Mouse (Mus musculus): ENCODE data around the gene Mnat1.
"Not testable (repeated sequence)": the region's sequence is repeated elsewhere in the genome, so short reads cannot be mapped to it uniquely, and the experiment has no call there.

Mnat1 gene

DNA sequence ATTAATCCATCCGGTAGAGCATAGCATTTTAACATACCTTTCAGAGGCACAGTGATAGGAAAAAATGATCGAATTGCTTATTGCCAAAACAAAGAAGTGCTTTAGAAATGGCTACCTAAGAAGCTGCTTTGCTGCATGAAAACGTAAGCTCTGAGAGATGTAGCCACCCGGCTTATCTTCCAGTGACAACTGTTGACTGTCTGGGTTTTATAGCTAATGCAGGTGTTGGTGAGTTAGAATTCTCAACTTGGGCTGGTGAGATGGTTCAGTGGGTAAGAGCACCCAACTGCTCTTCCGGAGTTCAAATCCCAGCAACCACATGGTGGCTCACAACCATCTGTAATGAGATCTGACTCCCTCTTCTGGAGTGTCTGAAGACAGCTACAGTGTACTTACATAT lies 27.5 kb downstream of the Mnat1 start:
- DNase-seq: not testable (repeated sequence)

DNA sequence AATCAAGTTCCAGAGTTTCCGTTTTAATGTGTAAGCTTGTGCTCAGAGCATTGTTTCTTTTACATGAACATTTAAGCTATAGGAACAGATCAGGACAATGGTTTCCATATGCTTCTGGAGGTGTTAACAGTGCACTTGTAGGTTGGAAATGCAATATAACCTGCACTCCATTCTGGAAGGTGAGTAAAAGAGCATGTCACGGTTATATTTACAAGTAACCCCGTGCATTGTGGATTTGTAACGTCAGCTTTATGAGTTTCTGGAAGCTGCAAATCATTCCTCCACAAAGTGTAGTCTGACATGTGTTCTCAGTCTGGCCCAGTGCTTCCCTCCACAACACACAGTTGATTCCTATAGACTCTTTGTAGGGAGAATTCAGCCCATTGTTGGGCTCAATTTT lies 30.6 kb downstream of the Mnat1 start:
- no peak for DNase-seq

DNA sequence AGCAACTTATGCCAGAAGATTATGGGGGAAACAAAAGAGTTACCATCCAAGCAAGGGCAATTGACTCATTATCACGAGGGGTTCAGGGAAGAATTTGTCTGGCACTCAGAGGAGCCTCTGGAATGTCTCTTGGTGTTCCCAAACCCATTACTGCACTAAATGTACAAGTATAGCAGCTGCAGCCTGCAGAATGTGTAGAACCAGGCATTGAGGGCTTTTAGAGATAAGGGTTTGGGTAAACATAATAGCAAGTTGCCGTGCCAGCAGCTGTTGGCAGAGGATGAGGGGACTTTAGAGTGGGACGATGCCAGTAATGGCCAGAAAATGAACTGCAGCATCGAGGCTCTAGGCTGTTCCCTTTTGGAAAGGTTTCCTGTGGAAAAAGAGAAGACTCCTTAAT lies 36.8 kb downstream of the Mnat1 start:
- no peak for DNase-seq

DNA sequence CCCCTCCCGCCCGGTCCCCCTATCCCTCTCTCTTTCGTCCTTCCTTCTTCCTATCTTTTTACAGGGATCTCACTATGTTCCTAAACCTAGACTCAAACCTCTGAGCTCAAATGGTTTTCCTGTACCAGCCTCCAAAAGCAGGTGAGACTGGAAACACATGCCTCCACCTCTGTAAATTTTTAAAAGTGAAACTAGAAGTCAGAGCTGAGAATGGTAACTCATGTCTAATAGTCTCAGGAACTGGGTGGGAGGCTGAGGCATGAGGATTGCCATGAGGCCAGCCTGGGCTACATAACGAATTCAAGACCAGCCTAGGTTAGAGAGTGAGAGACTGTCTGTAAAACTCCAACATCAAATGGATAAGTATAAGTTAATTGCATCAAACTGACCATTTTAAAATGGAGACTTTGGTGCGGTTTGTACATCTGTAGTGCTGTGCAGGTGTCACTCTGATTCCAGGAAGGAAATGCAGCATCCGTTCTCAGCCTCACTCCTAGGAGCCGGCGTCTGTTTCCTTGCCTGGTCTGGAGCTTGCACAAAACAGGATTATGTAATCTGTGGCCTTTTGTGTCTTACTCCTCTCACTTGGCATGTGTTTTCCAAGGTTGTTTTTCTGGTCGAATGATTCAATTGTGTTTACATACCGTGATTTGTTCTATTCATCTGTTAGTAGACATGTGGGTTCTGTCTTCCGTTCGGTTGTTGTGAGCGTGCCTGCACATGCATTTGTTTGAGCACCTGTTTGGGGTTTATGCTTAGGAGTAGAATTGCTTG lies 39.1 kb downstream of the Mnat1 start:
- no peak for DNase-seq

DNA sequence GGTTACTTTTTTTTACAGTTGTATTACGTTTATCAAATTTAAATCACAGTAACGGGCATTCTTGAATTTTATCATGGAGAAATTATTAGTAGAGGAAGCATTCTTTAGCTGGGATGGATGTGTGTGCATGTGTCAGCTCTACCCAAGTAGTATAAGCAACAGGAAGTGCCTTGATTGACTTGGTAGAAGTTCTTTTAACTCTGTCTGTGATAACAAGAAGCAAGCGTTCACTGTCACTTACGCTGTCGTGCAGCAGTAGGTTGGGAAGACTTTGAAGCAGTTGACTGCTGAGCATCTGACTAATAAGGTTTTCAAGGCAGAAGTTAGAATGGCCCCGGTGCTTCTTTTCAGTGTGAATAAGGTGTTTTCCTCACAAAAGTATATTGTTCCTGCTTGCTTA lies 47.3 kb downstream of the Mnat1 start:
- DNase-seq: no peak

DNA sequence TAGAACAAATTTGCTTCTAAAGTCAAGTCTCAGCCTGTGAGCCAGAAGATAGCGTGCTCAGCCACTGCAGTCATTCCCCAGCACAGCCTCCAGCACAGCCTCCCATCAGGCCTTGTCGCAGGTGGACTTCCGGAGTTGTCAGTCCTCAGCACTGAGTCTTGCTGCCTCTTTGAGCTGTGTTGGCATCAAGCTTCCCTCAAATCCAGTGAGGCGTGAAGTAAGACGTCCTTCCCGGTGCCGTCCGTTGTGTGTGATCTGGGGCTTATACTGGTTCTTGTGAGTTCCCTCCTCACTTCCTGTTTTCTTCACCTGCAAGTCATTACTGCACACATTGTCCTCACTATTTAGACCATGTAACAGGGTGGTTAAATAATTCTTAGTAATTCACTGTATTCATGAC lies 60.4 kb downstream of the Mnat1 start:
- no peak for DNase-seq

DNA sequence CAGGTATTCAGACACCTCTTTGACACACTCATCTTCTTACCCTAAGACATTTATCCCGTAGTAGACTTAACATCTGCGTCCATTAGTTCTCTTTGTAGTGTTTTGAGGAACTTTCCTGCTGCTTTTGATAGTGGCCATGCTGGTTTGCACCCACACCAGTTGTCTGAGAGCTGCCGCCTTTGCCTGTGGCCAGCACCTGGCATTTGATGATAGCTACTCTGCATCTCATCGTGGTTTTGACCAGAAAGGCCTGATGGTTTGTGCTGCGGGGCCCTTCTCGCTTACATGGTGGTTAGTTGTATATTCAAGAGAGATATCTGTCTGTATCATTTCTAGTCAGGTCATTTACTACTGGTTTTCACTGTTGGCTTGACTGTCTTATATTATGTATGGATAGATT lies 73.8 kb downstream of the Mnat1 start:
- DNase-seq: no peak

DNA sequence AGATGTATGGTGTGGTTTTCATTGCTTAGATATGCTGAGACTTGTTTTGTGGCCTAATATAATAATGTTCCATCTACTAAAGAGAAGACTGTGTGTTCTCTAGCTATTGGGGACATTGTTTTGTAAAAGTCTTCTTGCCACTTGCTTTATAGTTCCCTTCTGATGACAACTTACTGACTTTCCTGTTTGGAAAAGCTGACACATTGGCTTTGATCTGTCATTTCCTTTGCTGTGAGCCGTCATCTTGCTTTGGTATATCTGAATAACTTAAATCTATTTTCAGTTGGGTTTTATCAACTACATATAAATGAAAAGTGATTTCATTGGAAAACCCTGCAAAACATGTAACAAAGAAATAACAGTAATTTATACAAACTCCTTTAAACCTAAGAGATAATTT lies 74.9 kb downstream of the Mnat1 start:
- DNase-seq: no peak

DNA sequence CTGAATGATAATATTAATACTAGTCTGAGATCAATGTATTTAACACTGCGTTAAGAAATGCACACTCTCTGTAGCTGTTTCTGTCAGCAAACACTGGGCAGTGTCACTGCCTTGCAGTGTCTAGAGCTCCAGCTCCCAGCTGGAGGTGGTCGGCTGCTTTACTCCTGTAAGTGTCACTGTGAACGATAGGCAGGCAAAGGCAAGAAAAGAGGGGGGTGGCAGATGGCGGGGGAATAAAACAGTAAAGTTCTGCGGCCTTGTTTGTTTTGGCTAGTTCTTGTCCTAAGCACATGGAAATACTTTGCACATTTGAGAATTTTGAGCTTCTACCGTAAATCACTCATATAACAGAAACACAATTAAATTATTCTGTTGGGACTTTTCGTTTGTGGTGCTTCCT lies 75.9 kb downstream of the Mnat1 start:
- DNase-seq: peak; percentile 41

DNA sequence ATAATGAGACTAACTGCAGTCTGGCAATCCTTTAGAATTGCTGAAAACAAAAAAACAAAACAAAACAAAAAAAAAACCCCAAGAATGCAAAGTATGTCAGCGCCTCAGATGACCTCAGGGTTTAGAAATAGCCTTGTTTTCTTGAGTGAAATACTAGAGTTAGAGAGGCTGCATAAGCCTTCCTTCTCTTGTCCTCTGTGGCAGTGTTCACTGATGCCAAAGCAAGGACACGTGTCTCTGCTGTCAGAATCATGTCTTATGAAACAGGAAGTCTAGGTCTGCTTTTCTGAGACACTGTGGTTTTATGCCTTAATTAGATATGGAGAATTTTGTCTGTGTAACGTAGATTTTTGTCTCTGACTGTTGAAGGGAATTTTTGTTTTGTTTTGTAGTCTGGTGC lies 78.1 kb downstream of the Mnat1 start:
- no peak for DNase-seq

DNA sequence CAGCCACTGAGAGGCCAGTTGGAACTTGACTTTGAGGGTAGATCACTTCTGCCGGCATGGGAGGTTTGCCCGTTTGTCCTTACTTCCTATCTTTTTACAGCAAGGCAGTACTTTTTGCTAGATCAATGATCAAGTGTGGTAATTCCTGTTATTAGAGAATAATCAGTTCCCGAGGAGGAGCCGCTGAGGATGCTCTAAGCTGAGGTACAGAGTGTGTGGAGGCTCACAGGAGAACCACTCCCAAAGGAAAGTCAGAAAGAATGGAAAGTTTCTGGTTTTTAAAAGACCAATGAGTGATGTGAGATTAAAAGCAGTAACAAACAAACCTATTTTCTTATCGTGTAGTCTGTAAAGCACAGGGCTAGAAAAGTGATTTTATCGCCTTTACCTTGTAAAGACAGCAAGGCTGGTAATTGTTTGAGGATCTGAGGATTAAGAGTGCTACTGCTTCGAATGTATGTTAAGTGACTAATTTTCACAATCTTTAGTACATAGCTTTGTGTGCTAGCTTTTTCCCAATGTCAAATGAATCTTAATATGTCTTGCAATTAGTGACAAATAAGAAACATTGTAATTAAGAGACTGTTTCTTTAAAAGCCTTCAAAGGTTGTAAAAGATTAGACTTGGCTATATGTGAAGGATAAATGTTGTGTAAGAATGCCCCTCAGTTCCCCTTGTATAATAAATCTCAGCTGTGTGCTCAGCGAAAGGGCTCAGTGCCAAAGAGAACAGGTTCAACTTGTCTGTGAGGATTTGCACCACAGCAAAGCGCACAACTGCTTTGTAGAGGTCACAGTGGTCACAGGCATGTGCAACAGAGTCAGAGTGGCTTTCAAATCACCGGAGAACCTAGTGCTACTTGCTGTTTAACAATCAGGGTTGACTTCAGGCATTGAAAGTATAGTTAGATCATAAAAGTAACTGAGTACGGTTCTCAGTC lies 82.5 kb downstream of the Mnat1 start:
- peak; percentile 41 for DNase-seq

DNA sequence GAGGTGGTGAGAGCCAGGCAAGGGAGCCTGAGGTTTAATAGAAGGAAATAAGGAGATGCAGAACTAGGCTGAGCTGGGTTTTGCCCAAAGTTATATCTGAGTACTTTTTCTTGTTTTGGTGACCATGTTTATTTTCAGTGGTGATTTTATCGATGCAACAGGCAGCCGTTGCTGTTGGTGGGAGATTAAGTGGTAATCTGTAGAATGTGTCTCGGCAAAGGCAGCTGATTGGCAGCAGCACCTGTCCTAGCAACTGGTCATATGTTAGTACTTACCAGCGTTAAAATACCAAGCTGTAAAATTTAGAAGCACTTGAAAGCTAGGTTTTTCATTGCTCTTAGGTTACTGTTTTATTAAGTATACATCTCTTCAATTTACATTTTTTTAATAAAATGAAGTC lies 83.5 kb downstream of the Mnat1 start:
- no peak for DNase-seq

DNA sequence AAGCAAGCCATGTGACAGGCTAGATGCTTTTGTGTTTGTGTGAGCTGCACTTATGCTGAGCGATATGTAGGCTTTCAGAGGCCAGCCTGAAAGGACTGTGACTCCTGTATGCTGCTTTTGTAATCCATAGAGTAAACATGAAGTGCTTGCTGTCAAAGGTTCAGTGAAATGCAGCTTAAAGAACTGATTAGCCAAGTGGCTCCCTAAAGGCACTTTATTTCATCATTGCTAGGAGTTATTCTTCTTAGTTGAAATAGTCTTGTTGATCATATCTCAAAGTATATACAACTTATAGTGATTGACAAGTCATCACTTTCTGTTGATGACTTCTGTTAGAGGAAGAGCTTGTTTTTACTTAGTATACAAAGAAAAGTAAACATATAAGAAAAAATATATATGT lies 83.9 kb downstream of the Mnat1 start:
- DNase-seq: no peak

DNA sequence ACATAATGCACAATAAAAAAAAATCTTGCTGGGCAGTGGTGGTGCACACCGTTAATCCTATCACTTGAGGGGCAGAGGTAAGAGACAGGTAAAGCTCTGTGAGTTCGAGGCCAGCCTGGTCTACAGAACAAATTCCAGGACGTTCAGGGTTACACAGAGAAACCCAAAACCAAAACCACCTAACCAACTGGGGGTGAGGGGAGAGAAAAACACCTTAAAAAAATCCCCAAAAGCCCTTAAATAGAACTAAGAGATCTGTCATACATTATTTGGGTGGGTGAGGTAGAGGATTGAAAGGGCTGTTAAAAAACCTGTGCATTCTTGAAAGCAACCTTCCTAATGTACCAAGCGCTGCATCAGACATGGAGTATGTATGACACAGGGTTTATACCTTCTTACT lies 85.0 kb downstream of the Mnat1 start:
- DNase-seq: no peak

DNA sequence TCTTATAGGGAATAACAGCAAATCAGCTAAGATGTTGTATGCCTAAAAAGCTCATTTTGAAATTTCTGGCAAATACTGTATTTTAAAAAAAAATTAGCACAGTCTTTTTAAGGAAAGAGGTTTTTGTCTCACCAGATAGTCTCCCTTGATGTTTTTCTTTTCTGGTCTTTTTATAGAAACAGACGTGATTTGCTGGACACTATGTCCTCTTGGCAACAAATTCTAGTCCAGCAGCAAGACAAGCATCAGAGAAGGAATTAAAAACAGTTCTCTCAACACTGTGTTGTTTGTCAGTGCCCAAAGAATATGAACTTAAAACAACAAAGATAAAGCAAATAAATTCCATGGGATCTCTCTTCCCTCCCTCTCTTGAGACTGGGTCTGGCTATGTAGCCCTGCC lies 85.6 kb downstream of the Mnat1 start:
- no peak for DNase-seq

DNA sequence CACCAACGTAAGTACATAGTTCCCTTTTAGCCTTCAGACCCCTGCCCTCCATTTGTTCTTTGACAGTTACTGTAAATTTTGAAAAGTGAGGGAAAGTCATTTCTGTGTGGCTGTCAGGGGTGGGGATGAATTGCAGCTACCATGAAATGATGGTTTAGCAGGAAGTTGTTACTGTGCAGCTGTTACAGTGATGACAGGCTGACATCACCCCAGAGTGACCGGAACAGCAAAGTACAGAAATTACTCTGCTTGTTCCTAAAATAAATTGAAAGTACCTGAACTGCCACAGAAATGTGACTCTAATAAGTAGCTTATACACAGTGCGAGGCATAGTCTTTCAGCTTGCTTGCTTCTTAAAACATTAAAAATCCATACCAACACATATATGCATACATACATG lies 86.9 kb downstream of the Mnat1 start:
- no peak for DNase-seq

DNA sequence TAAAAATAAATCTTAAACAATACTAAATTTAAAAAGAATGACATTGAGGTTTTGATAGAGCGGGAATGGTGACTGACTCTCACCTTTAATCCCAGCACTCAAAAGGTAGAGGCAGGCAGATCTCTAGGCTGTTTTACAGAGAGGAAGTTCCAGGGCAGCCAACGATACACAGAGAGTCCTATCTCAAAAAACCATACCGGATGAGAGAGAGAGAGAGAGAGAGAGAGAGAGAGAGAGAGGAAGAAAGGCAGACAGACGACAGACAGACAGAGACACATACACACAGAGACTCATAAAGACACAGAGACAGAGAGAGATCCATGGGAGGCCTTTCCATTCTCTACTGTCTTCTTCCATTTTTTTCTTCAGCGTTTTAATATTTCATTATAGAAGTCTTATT lies 92.3 kb downstream of the Mnat1 start:
- no peak for DNase-seq

DNA sequence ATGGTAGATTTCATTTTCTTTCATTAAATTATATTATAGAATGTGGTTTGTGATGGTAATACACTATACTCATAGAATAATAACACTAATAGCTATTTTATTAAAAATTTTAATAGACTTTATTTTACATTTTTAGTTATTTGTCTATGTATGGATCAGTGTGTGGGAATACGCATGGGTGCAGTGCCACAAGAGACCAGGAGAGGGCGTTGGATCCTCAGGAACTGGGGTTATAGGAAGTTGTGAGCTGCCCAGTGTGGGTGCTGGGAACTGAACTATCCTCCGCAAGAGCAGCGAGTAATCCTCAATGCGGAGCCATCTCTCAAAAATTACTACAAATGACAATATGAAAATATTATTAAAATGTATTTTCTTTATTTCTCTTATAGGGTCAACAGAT lies 95.1 kb downstream of the Mnat1 start:
- no peak for DNase-seq

DNA sequence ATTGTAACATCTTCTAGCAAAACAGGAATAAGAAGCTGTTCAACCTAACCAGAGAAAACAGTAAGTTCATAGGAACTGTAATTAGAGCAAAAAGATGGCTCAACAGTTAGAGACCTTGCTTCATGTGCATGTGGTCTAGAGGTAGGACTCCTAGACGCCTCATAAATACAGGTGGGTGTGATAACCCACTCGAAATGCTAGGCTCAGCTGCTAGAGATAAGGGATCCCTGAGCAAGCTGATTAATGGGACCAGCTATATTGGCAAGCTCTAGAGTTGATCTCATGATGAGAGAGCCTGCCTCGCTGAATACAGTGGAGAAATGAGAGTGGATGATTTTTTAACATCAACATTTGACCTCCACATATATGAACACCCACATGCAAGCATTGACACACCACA lies 97.7 kb downstream of the Mnat1 start:
- no peak for DNase-seq

DNA sequence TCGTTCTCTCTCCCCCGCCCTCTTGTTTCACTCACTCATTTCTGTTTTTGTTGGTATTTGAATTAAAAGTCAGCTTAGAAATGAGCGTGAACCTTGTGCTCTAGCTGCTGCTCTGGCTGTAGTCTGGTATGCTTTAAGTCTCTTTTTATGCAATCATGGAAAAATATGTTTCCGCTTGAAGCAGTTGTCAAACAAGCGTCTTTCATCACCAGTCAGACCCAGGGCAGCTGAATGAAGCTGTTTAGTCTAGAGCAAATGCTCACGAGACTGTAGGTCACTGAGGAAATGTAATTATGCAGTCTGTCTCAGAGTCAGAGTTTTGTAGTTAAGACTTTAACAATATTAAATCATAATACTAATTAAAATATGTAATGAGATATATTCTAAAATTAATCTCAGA lies 100.4 kb downstream of the Mnat1 start:
- no peak for DNase-seq

DNA sequence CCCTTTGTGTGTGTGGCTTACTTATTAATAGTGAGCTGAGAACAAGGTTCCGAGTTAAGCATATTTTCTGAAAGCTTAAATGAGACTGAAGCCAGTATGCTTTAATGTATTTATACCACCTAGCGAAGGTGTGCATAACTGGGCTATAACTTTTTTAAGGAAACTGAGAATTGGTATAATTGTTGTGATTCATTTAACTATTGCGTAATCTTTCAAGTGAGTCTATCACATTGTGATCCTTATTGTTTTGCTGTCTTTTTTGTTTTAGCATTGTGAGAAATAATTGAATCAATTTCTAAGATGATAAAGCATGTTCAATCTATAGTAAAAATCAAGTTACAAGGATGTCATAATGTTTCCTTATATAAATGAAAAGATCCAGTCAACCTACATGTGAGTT lies 104.9 kb downstream of the Mnat1 start:
- DNase-seq: no peak

DNA sequence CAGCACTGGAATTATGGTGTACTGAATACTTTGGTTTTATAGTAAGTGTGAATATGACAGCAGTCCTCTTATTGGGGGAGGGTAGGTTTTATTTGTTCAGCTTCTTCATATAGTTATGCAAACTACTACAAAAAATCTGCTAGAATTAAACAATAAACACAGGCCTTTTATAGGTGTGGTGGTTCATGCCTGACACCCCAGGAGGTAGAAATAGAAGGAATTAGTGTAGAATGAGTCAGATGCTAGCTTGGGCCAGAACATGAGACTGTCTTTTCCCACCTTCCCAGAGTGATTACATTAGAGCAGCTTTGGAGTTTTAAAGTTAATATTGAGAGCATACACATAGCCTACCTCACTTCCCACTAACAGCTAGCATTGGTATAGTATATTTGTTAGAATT lies 106.7 kb downstream of the Mnat1 start:
- no peak for DNase-seq

DNA sequence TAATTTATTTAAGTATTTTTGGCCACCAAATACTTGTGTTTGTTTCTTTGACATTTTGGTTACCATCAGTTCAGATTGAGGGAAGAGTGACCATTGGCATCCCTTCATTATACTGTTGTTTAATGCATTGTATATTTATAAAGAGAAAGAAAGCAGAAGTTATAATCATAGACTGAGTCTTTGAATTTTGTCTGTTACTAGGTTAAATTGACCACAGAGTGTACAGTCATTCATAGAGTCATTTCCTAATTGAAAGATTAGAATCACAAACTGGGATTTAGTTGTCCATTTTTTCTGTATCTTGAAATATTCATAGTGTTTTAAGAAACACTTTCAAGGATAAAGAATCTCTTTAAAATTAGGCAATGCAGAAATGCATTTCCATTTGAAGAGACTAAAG lies 108.0 kb downstream of the Mnat1 start:
- no peak for DNase-seq

DNA sequence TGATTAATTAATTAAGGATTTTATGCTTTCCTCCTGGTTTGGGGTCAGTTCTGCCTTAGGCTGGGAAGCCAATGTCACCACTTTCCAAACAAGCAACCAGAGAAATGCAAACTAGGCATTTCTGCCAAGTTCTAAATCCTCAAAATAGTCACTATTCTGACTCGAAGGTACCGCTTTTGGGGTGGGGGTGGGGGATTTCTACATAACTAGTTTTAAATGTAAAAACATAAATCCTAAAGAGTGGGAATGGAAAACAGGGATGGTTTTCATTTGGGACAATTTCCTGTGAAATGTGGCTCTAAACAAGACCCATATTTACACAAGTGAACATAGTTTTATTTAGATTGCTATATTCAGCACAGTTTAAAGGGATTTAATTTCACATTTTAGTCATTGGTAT lies 109.1 kb downstream of the Mnat1 start:
- no peak for DNase-seq
